Mouse (Mus musculus) ES-E14 (cell line): ENCODE results near the gene Btbd11.

Source experiments
- CHD2 ChIP-seq: IDR thresholded peaks from 2 replicates; pipeline ENCODE4 v1.6.1; 2014; ENCODE audit warnings: mild to moderate bottlenecking, low read depth, low read length, inconsistent platforms
- HCFC1 ChIP-seq: IDR thresholded peaks from 2 replicates; pipeline ENCODE4 v1.6.1; 2012; ENCODE audit warnings: low read length, inconsistent platforms, borderline replicate concordance; ENCODE audit not compliant: insufficient read depth
- MAFK ChIP-seq: IDR thresholded peaks from 2 replicates; pipeline ENCODE4 v1.6.1; 2014; ENCODE audit warnings: mild to moderate bottlenecking, low read depth, low read length, inconsistent platforms; ENCODE audit not compliant: insufficient read depth
- ZC3H11A ChIP-seq: IDR thresholded peaks from 2 replicates; pipeline ENCODE4 v1.6.1; 2012; ENCODE audit warnings: low read depth, mild to moderate bottlenecking, inconsistent platforms, low read length, borderline replicate concordance
- ZNF384 ChIP-seq: IDR thresholded peaks from 2 replicates; pipeline ENCODE4 v1.6.1; 2012; ENCODE audit warnings: low read depth, low read length, inconsistent platforms

- no peak for TF ChIP-seq MAFK
- TF ChIP-seq ZNF384, result no peak
- TF ChIP-seq ZC3H11A, result no peak
- no peak for TF ChIP-seq CHD2
- TF ChIP-seq HCFC1, result no peak
Measured at GRCm38 (mm10) chr10:85481106-85481505, 94.5 kb downstream of the Btbd11 start.
